Mouse (Mus musculus) layer of hippocampus, adult 18-20 months (tissue): ENCODE measurements at regions not wholly inside any gene's neighbourhood (a gene's known extent, or its start where the extent isn't known, plus 50 kb on each side); places are given as distances from the start of the nearest gene placed in this dataset.

Experiments used
- DNase-seq, 2 experiments: peaks; one replicate each; pipeline ENCODE4 v3.0.0; 2022; ENCODE audit warnings: low spot score in 2 of 2

- no peak for DNase-seq
These were observed 180.2 kb downstream of the Rybp start for GRCm38 (mm10) chr6:100107066-100107465.

GRCm38 (mm10) chr6:100100565-100101133, 186.6 kb downstream of the Rybp start:
- no peak for DNase-seq

GRCm38 (mm10) chr6:100096393-100097125, 190.7 kb downstream of the Rybp start:
- DNase-seq: no peak

GRCm38 (mm10) chr6:100094653-100095217, 192.6 kb downstream of the Rybp start:
- no peak for DNase-seq

GRCm38 (mm10) chr6:100092870-100093269, 194.4 kb downstream of the Rybp start:
- DNase-seq: no peak

- DNase-seq: no peak
These were observed 195.5 kb downstream of the Rybp start for GRCm38 (mm10) chr6:100091815-100092214.

GRCm38 (mm10) chr6:100088576-100088975, 198.7 kb downstream of the Rybp start:
- DNase-seq: no peak

GRCm38 (mm10) chr6:100086807-100087206, 200.5 kb downstream of the Rybp start:
- DNase-seq: no peak

GRCm38 (mm10) chr6:100085981-100086380, 201.3 kb downstream of the Rybp start:
- DNase-seq: no peak

GRCm38 (mm10) chr6:100083868-100084477, 203.3 kb downstream of the Rybp start:
- no peak for DNase-seq

- no peak for DNase-seq
These were observed 204.2 kb downstream of the Rybp start for GRCm38 (mm10) chr6:100083127-100083526.

GRCm38 (mm10) chr6:100074672-100075335, 212.5 kb downstream of the Rybp start:
- DNase-seq: no peak

GRCm38 (mm10) chr6:100072261-100072968, 214.9 kb downstream of the Rybp start:
- no peak for DNase-seq

- peak in 1 of 2 experiments; percentile 12 for DNase-seq
These were observed 218.1 kb downstream of the Rybp start for GRCm38 (mm10) chr6:100069151-100069550.

- no peak for DNase-seq
These were observed 220.0 kb downstream of the Rybp start for GRCm38 (mm10) chr6:100067273-100067672.

- no peak for DNase-seq
These were observed 221.7 kb downstream of the Rybp start for GRCm38 (mm10) chr6:100065586-100065985.

- no peak for DNase-seq
These were observed 224.3 kb downstream of the Rybp start for GRCm38 (mm10) chr6:100062961-100063360.

- peak; percentile 29 to 63 for DNase-seq
These were observed 227.5 kb downstream of the Rybp start for GRCm38 (mm10) chr6:100059803-100060202.

- no peak for DNase-seq
These were observed 231.3 kb downstream of the Rybp start for GRCm38 (mm10) chr6:100055980-100056379.

- DNase-seq: no peak
These were observed 234.1 kb downstream of the Rybp start for GRCm38 (mm10) chr6:100052955-100053795.
